Mouse (Mus musculus) liver, embryonic 12.5 days (tissue): Measurements from ENCODE around the gene Zcchc2. TPM values are rescaled to one million over a fixed set of nuclear protein-coding genes. Genes with fewer than 3 reads are reported as not detected.

Experiments
- polyA plus RNA-seq: library from polyadenylated mRNA; unstranded; fragments of >200 nt; fragmentation: Nextera tagmentation; extraction: Ambion mirVana; gene quantifications from 2 replicates; pipeline ENCODE4 v1.2.1, GENCODE M21; 2016

Zcchc2 gene
- polyA plus RNA-seq, 1 experiment from 2014 or later: 1.9 TPM

Other genes starting within 250 kb of the Zcchc2 start
- 0.47 and 0.63 TPM in 2 replicates for gene Tnfrsf11a, start 209.7 kb upstream of the Zcchc2 start, polyA plus RNA-seq
- gene Phlpp1, start 181.3 kb downstream of the Zcchc2 start, polyA plus RNA-seq: 1.5 and 2.0 TPM in 2 replicates